Mouse (Mus musculus) G1E-ER4 (cell line): ENCODE results near the gene Mdm2. TPM values are rescaled to one million over a fixed set of nuclear protein-coding genes. Genes with fewer than 3 reads are reported as not detected.

Experiments used
- GATA1 ChIP-seq: IDR thresholded peaks from one replicate; pipeline ENCODE4 v1.8.0; 2012; ENCODE audit warnings: low read length, inconsistent platforms
- polyA plus RNA-seq: library from polyadenylated mRNA; stranded (reverse); fragments of >175 nt; gene quantifications from 2 replicates; pipeline ENCODE4 v1.2.3, GENCODE M21; 2012

Gene Mdm2
- polyA plus RNA-seq, 1 experiment = 28.2 TPM

GRCm38 (mm10) chr10:117751282-117751610, 40.7 kb upstream of the Mdm2 start:
- no peak for TF ChIP-seq GATA1

- TF ChIP-seq GATA1 = no peak
Observed at GRCm38 (mm10) chr10:117750529-117751281, 40.1 kb upstream of the Mdm2 start.

- no peak for TF ChIP-seq GATA1
Observed at GRCm38 (mm10) chr10:117749787-117750343, 39.3 kb upstream of the Mdm2 start.

GRCm38 (mm10) chr10:117749050-117749686, 38.6 kb upstream of the Mdm2 start:
- TF ChIP-seq GATA1 = no peak

GRCm38 (mm10) chr10:117748276-117749049, 37.9 kb upstream of the Mdm2 start:
- no peak for TF ChIP-seq GATA1

GRCm38 (mm10) chr10:117747711-117748110, 37.2 kb upstream of the Mdm2 start:
- TF ChIP-seq GATA1 = no peak

- TF ChIP-seq GATA1 = no peak
Observed at GRCm38 (mm10) chr10:117746297-117746883, 35.8 kb upstream of the Mdm2 start, which contains the start of gene Slc35e3. TSS of gene Slc35e3 (minus strand) at chr10:117746365.

- no peak for TF ChIP-seq GATA1
Observed at GRCm38 (mm10) chr10:117743917-117744316, 33.4 kb upstream of the Mdm2 start.

- no peak for TF ChIP-seq GATA1
Observed at GRCm38 (mm10) chr10:117743182-117743581, 32.6 kb upstream of the Mdm2 start.

- TF ChIP-seq GATA1 = no peak
Observed at GRCm38 (mm10) chr10:117742618-117743017, 32.1 kb upstream of the Mdm2 start.

GRCm38 (mm10) chr10:117741698-117742475, 31.3 kb upstream of the Mdm2 start:
- TF ChIP-seq GATA1 = no peak

- TF ChIP-seq GATA1 = no peak
Observed at GRCm38 (mm10) chr10:117740921-117741320, 30.4 kb upstream of the Mdm2 start.

GRCm38 (mm10) chr10:117740171-117740570, 29.6 kb upstream of the Mdm2 start:
- TF ChIP-seq GATA1 = no peak

GRCm38 (mm10) chr10:117739648-117739948, 29.0 kb upstream of the Mdm2 start:
- no peak for TF ChIP-seq GATA1
